Mouse (Mus musculus): ENCODE results near the gene Tmem167b.

DNA sequence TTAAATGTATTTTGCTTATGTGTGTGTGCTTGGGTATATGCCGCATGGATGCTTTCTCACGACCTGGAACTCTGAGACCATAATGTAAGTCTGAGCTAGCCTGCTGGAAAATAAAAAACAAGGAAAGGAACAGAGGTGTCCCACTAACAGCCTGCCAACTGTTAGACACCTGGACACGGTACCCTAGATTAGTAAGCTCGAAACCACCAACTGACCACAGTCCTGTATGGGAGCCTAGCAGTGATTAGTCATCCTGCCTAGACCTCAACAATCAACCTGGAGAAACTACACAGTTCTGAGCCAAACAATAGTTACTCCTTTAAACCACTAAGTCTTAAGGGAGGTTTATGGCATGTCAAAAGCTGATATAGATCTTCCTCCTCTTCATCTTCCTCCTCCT lies 38.9 kb downstream of the Tmem167b start:
- TF ChIP-seq CTCF (IDR thresholded peaks at IDR 0.05; ENCODE audit: control insufficient read depth, insufficient read depth, insufficient replicate concordance, low read depth, low read length) = no peak
- no peak for TF ChIP-seq POLR2A (IDR thresholded peaks at IDR 0.05; ENCODE audit: control insufficient read depth, low read depth, low read length)

Data from testis, adult 2 months (tissue).